Mouse (Mus musculus): Measurements from ENCODE around the gene Ano5.

GRCm38 (mm10) chr7:51510147-51510546 lies 682 bp upstream of the Ano5 start:
- TF ChIP-seq GATA1 (IDR thresholded peaks at IDR 0.05; ENCODE audit: borderline replicate concordance, low read length) (no peak), FLI1 (IDR thresholded peaks at IDR 0.05; ENCODE audit: low read length) (no peak)

All from megakaryocyte, embryonic 14.5 days (primary cell).